In genomic region chr7:78990302-78991038, GRCm38 (mm10) we compare ENCODE assay signal across 8 mouse cellular contexts.
DNase-seq lines count a peak whose midpoint lies in the region; ATAC-seq lines count a peak whose summit lies in the region.

No protein-coding gene starts in this region.

- H3K27me3 ChIP-seq in heart, embryonic 10.5 days (ENCODE audit: insufficient read depth, poor library complexity, severe bottlenecking) = peaks cover 20% of the 10 kb centered on the region; the same call in 1 of the 2 replicates
- no peaks in the 10 kb centered on the region for H3K27me3 ChIP-seq in embryonic facial prominence, embryonic 12.5 days
- H3K27me3 ChIP-seq in hindbrain, embryonic 16.5 days (replicated peaks; ENCODE audit: control insufficient read depth, insufficient read depth, low read length) = no peaks in the 10 kb centered on the region; the same call in 1 of the 2 replicates
- H3K27me3 ChIP-seq in midbrain, embryonic 13.5 days = peaks cover 8% of the 10 kb centered on the region; the same call in 1 of the 2 replicates

- no peaks in the 10 kb centered on the region for H3K9me3 ChIP-seq in heart, embryonic 10.5 days
- no peaks in the 10 kb centered on the region for H3K9me3 ChIP-seq in embryonic facial prominence, embryonic 12.5 days
- H3K9me3 ChIP-seq in hindbrain, embryonic 16.5 days (ENCODE audit: control insufficient read depth, low read length) = no peaks in the 10 kb centered on the region
- no peaks in the 10 kb centered on the region for H3K9me3 ChIP-seq in midbrain, embryonic 13.5 days

- peaks cover 18% of the 10 kb centered on the region; the same call in 1 of the 2 replicates for H3K4me1 ChIP-seq in heart, embryonic 10.5 days
- H3K4me1 ChIP-seq in embryonic facial prominence, embryonic 12.5 days = peaks cover 4% of the 10 kb centered on the region; the same call in 1 of the 2 replicates
- peaks cover 10% of the 10 kb centered on the region for H3K4me1 ChIP-seq in hindbrain, embryonic 16.5 days (ENCODE audit: control insufficient read depth, insufficient read depth, low read depth, low read length)
- H3K4me1 ChIP-seq in midbrain, embryonic 13.5 days (replicated peaks) = peaks cover 12% of the 10 kb centered on the region

- H3K9ac ChIP-seq in embryonic facial prominence, embryonic 12.5 days = peak overlapping the region; percentile 36
- H3K9ac ChIP-seq in hindbrain, embryonic 16.5 days (ENCODE audit: low read depth, low read length) = peak overlapping the region; percentile 67
- peak overlapping the region; percentile 67 for H3K9ac ChIP-seq in midbrain, embryonic 13.5 days (replicated peaks)

- H3K27ac ChIP-seq in heart, embryonic 10.5 days = peak overlapping the region; percentile 67
- H3K27ac ChIP-seq in embryonic facial prominence, embryonic 12.5 days = 0 out of 2 replicates have a peak overlapping the region, but pooled peaks have one; percentile 46
- no peak overlapping the region for H3K27ac ChIP-seq in hindbrain, embryonic 16.5 days (ENCODE audit: low read depth, low read length)
- H3K27ac ChIP-seq in midbrain, embryonic 13.5 days = no peak overlapping the region

- 3% methylated on average over 27 of the region's 27 CpGs for WGBS in heart, embryonic 10.5 days
- 3% methylated on average over 27 of the region's 27 CpGs for WGBS in embryonic facial prominence, embryonic 12.5 days
- WGBS in hindbrain, embryonic 16.5 days = 3% methylated on average over 27 of the region's 27 CpGs
- 4% methylated on average over 27 of the region's 27 CpGs for WGBS in midbrain, embryonic 13.5 days

- ATAC-seq in embryonic facial prominence, embryonic 12.5 days (ENCODE audit: insufficient number of reproducible peaks, insufficient read depth, low FRiP score, low TSS enrichment) = peak; percentile 90
- peak; percentile 88 for ATAC-seq in hindbrain, embryonic 16.5 days
- peak; percentile 86 for ATAC-seq in midbrain, embryonic 13.5 days

- peak overlapping the region; percentile 60 for H3K4me2 ChIP-seq in embryonic facial prominence, embryonic 12.5 days (replicated peaks)
- H3K4me2 ChIP-seq in hindbrain, embryonic 16.5 days (ENCODE audit: low read length) = peak overlapping the region; percentile 96
- peak overlapping the region; percentile 87 for H3K4me2 ChIP-seq in midbrain, embryonic 13.5 days (replicated peaks)

- DNase-seq in heart, embryonic 10.5 days (ENCODE audit: low spot score) = peak; percentile 86
- DNase-seq in heart, adult 9 months (ENCODE audit: low spot score in 2 of 2) = no peak
- peak; percentile 31 for DNase-seq in ES-CJ7 (ENCODE audit: low read depth, low spot score)
- DNase-seq in yolk sac, embryonic 10.5 days (ENCODE audit: low spot score) = peak; percentile 37
- no peak for DNase-seq in adipocyte (ENCODE audit: low spot score)

- H3K4me3 ChIP-seq in heart, embryonic 10.5 days = peak overlapping the region; percentile 58
- H3K4me3 ChIP-seq in embryonic facial prominence, embryonic 12.5 days = peak overlapping the region; percentile 34
- peak overlapping the region; percentile 52 for H3K4me3 ChIP-seq in hindbrain, embryonic 16.5 days (ENCODE audit: low read length)
- H3K4me3 ChIP-seq in midbrain, embryonic 13.5 days (replicated peaks) = peak overlapping the region; percentile 47

- no peaks in the 10 kb centered on the region for H3K36me3 ChIP-seq in heart, embryonic 10.5 days
- no peaks in the 10 kb centered on the region for H3K36me3 ChIP-seq in embryonic facial prominence, embryonic 12.5 days
- H3K36me3 ChIP-seq in hindbrain, embryonic 16.5 days (ENCODE audit: control insufficient read depth, insufficient read depth, low read length) = no peaks in the 10 kb centered on the region
- no peaks in the 10 kb centered on the region for H3K36me3 ChIP-seq in midbrain, embryonic 13.5 days

Comparison
In these comparisons a context has a peak if more than half of its experiments do, and no peak if none do; other contexts are left out.
1. DNase-seq: peak in heart, embryonic 10.5 days (single experiment), ES-CJ7 (single experiment) and yolk sac, embryonic 10.5 days (single experiment); none in heart, adult 9 months (0 of 2) and adipocyte (single experiment).
2. H3K27ac ChIP-seq: peak in heart, embryonic 10.5 days (single experiment) and embryonic facial prominence, embryonic 12.5 days (single experiment); none in hindbrain, embryonic 16.5 days (single experiment) and midbrain, embryonic 13.5 days (single experiment).
3. Peak in every context shown above with its lines, with median percentiles within 50 percentile points of each other: H3K4me3 ChIP-seq, ATAC-seq, H3K4me2 ChIP-seq and H3K9ac ChIP-seq.